Mouse (Mus musculus) ZHBTc4 (cell line): Measurements from ENCODE around the gene Epha2.
A peak's percentile ranks its signal among the peaks of the same experiment; 100 is the strongest.

Source experiments
- DNase-seq: peaks from one replicate; pipeline ENCODE4 v3.0.0-alpha.2; 2011; ENCODE audit warnings: low read depth, low spot score

The Epha2 gene

GRCm38 (mm10) chr4:141367997-141368791, 67.2 kb downstream of the Epha2 start, which contains the start of gene Fam131c:
Gene Fam131c, plus strand, starts transcription at chr4:141368220.
- DNase-seq, result peak; percentile 49

DNA sequence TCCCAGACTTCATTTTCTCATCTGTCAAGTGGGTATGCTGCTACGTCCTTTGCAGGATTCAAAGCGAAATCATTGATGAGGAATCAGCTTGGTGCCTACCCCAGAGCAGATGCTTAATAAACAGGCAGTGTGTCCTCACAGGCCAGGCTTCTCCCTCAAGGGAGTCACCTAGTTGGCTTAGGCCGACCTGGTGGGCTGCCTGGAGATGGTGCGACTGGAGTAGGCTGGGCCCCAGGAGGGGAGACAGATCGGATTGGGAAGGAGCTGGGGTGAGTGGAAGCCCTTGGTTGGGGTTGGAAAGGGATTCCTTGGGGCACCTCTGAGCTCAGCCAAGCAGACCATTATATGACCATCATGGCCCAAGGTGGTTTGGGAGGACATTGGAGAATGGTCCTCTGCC, 71.4 kb downstream of the Epha2 start:
- no peak for DNase-seq
